Comparison of ENCODE assay signal across 18 mouse cellular contexts in the genomic region with DNA sequence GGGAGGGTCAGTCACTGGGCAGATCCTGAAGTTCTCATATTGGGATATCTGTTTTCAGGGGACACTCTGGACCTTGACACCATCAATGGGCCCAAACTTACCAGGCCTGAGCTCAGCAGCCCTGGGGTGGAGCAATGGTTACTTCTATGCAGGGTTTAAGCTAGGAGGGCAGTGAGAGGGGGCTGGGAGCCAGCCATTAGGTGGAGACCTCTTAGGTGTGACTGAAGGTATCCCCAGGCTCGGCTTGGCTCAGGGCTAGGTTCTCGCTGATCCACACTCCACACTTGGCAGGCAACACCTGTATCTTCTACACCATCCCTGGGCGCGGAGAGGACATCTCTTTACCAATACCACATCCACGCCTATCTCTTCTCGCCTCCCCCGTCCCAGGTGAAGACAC. TPM values are rescaled to one million over a fixed set of nuclear protein-coding genes. Genes with fewer than 3 reads are reported as not detected.
DNase-seq lines count a peak whose midpoint lies in the region; ATAC-seq lines count a peak whose summit lies in the region.
"Had no signal": no experiment of that assay in that cellular context is flagged by ENCODE, and none has a peak within 500 bp of the region (broad histone marks: within the 10 kb centered on the region; RNA-seq: fewer than 3 reads in every experiment).

No protein-coding gene starts in this region.

- no peak overlapping the region for H3K27ac ChIP-seq in hindbrain, embryonic 14.5 days
- H3K27ac ChIP-seq in hindbrain, embryonic 12.5 days, result no peak overlapping the region
- no peak overlapping the region for H3K27ac ChIP-seq in neural tube, embryonic 15.5 days (replicated peaks)
- H3K27ac ChIP-seq in forebrain, embryonic 14.5 days (ENCODE audit: low read depth, low read length), result no peak overlapping the region
- H3K27ac ChIP-seq: embryonic facial prominence, embryonic 12.5 days; embryonic facial prominence, embryonic 15.5 days; forebrain, embryonic 15.5 days; heart, embryonic 10.5 days; heart, embryonic 13.5 days; hindbrain, embryonic 13.5 days had no signal

- no peaks in the 10 kb centered on the region for H3K9me3 ChIP-seq in hindbrain, embryonic 14.5 days (ENCODE audit: control insufficient read depth, low read length)
- H3K9me3 ChIP-seq in hindbrain, embryonic 12.5 days (replicated peaks), result no peaks in the 10 kb centered on the region
- H3K9me3 ChIP-seq in neural tube, embryonic 15.5 days (replicated peaks), result no peaks in the 10 kb centered on the region
- no peaks in the 10 kb centered on the region for H3K9me3 ChIP-seq in forebrain, embryonic 14.5 days (replicated peaks; ENCODE audit: control insufficient read depth, low read length)
- H3K9me3 ChIP-seq: embryonic facial prominence, embryonic 12.5 days; embryonic facial prominence, embryonic 15.5 days; forebrain, embryonic 15.5 days; heart, embryonic 10.5 days; heart, embryonic 13.5 days; hindbrain, embryonic 13.5 days had no signal

- 89% methylated on average over 7 of the region's 7 CpGs for WGBS in hindbrain, embryonic 14.5 days
- whole genome bisulfite sequencing in hindbrain, embryonic 12.5 days, result 91% methylated on average over 7 of the region's 7 CpGs
- WGBS in neural tube, embryonic 15.5 days, result 92% methylated on average over 7 of the region's 7 CpGs
- WGBS in forebrain, embryonic 14.5 days, result 90% methylated on average over 7 of the region's 7 CpGs

- H3K4me3 ChIP-seq in hindbrain, embryonic 14.5 days (replicated peaks; ENCODE audit: low read length), result no peak overlapping the region
- H3K4me3 ChIP-seq in hindbrain, embryonic 12.5 days, result no peak overlapping the region
- no peak overlapping the region for H3K4me3 ChIP-seq in neural tube, embryonic 15.5 days (replicated peaks)
- no peak overlapping the region for H3K4me3 ChIP-seq in forebrain, embryonic 14.5 days (ENCODE audit: low read depth, low read length)

- no peak overlapping the region for H3K4me2 ChIP-seq in hindbrain, embryonic 14.5 days (replicated peaks)
- no peak overlapping the region for H3K4me2 ChIP-seq in hindbrain, embryonic 12.5 days (replicated peaks)
- H3K4me2 ChIP-seq in neural tube, embryonic 15.5 days, result peak overlapping the region; percentile 94; the same call in 1 of the 2 replicates
- H3K4me2 ChIP-seq in forebrain, embryonic 14.5 days (ENCODE audit: low read length), result no peak overlapping the region

- DNase-seq in cerebellum, adult 9-10 months, result peak; percentile 48
- no peak for DNase-seq in cerebellum, postnatal 36 days
- no peak for DNase-seq in hindbrain, embryonic 14.5 days (ENCODE audit: low spot score)
- DNase-seq in neural tube, embryonic 10.5 days (ENCODE audit: extremely low spot score, low spot score), result no peak
- DNase-seq in forebrain, embryonic 14.5 days (ENCODE audit: low spot score), result no peak
- DNase-seq: B cell, adult 2 months; gastrocnemius, postnatal 25 days; heart, adult 18-20 months had no signal

- no peaks in the 10 kb centered on the region for H3K4me1 ChIP-seq in hindbrain, embryonic 14.5 days (replicated peaks; ENCODE audit: control insufficient read depth, insufficient read depth, low read length)
- H3K4me1 ChIP-seq in hindbrain, embryonic 12.5 days, result peaks cover 4% of the 10 kb centered on the region
- peaks cover 16% of the 10 kb centered on the region for H3K4me1 ChIP-seq in neural tube, embryonic 15.5 days
- H3K4me1 ChIP-seq in forebrain, embryonic 14.5 days (ENCODE audit: control insufficient read depth, insufficient read depth, low read length), result no peaks in the 10 kb centered on the region
- H3K4me1 ChIP-seq: embryonic facial prominence, embryonic 12.5 days had no signal

- no peaks in the 10 kb centered on the region for H3K36me3 ChIP-seq in hindbrain, embryonic 14.5 days (replicated peaks; ENCODE audit: control insufficient read depth, insufficient read depth)
- no peaks in the 10 kb centered on the region for H3K36me3 ChIP-seq in hindbrain, embryonic 12.5 days
- no peaks in the 10 kb centered on the region for H3K36me3 ChIP-seq in neural tube, embryonic 15.5 days
- H3K36me3 ChIP-seq in forebrain, embryonic 14.5 days (ENCODE audit: control insufficient read depth, insufficient read depth, low read length), result no peaks in the 10 kb centered on the region
- H3K36me3 ChIP-seq: embryonic facial prominence, embryonic 12.5 days; embryonic facial prominence, embryonic 15.5 days; forebrain, embryonic 15.5 days; heart, embryonic 10.5 days; heart, embryonic 13.5 days; hindbrain, embryonic 13.5 days had no signal

- H3K27me3 ChIP-seq in hindbrain, embryonic 14.5 days (ENCODE audit: control insufficient read depth, insufficient read depth, low read length), result peaks cover 13% of the 10 kb centered on the region
- H3K27me3 ChIP-seq in hindbrain, embryonic 12.5 days, result peaks cover 59% of the 10 kb centered on the region
- H3K27me3 ChIP-seq in neural tube, embryonic 15.5 days (replicated peaks), result peaks cover 44% of the 10 kb centered on the region
- H3K27me3 ChIP-seq in forebrain, embryonic 14.5 days (replicated peaks; ENCODE audit: control insufficient read depth, insufficient read depth, low read length), result peaks cover 20% of the 10 kb centered on the region

- H3K9ac ChIP-seq in hindbrain, embryonic 14.5 days, result no peak overlapping the region
- H3K9ac ChIP-seq in hindbrain, embryonic 12.5 days, result no peak overlapping the region
- H3K9ac ChIP-seq in neural tube, embryonic 15.5 days (replicated peaks), result no peak overlapping the region
- H3K9ac ChIP-seq in forebrain, embryonic 14.5 days (ENCODE audit: low read length), result no peak overlapping the region
- H3K9ac ChIP-seq: embryonic facial prominence, embryonic 12.5 days; embryonic facial prominence, embryonic 15.5 days; heart, embryonic 13.5 days had no signal

- ATAC-seq in hindbrain, embryonic 14.5 days (ENCODE audit: low FRiP score), result 0 out of 2 replicates have a peak, but pooled peaks have one; percentile 4
- no peak for ATAC-seq in hindbrain, embryonic 12.5 days (ENCODE audit: low FRiP score)
- ATAC-seq in neural tube, embryonic 15.5 days (ENCODE audit: low FRiP score), result no peak
- ATAC-seq in forebrain, embryonic 14.5 days, result no peak
- ATAC-seq: inflammation-experienced regulatory T-cells, adult 6 months; intestine, embryonic 16.5 days had no signal

RNA-seq across cellular contexts. Expression of a gene that starts 0.4 kb away (rescaled TPM):
- polyA plus RNA-seq in hindbrain, embryonic 14.5 days (2014; fragmentation: Nextera tagmentation; extraction: Ambion mirVana), result 34.2 and 39.0 TPM in 2 replicates
- 12.1 and 12.4 TPM in 2 replicates for polyA plus RNA-seq in hindbrain, embryonic 12.5 days (2016; fragmentation: Nextera tagmentation; extraction: Ambion mirVana)
- 31.5 and 37.9 TPM in 2 replicates for polyA plus RNA-seq in neural tube, embryonic 15.5 days (2015; fragmentation: Nextera tagmentation; extraction: Ambion mirVana)
- polyA plus RNA-seq in forebrain, embryonic 14.5 days (2014; fragmentation: Nextera tagmentation; extraction: Ambion mirVana), result 13.4 and 20.5 TPM in 2 replicates
